Mouse (Mus musculus) neural tube, embryonic 11.5 days (tissue): ENCODE results near the gene Scarb1. TPM values are rescaled to one million over a fixed set of nuclear protein-coding genes. Genes with fewer than 3 reads are reported as not detected.

ENCODE experiments used
- ATAC-seq: fragments of 200-750 bp; cut with Nextera tagmentation; 2 replicates; pipeline ENCODE4 v1.8.0; 2017; ENCODE audit warnings: moderate number of reproducible peaks, mild to moderate bottlenecking, moderate TSS enrichment, moderate library complexity; ENCODE audit not compliant: insufficient read depth, low FRiP score, low TSS enrichment
- DNase-seq: peaks from one replicate; pipeline ENCODE4 v3.0.0-alpha.2; 2015; ENCODE audit warnings: low spot score
- H3K27ac ChIP-seq: fragments of 300-500 bp; sonication (generic); 2 replicates; pipeline ENCODE4 v1.5.1; 2014; ENCODE audit warnings: low read depth, mild to moderate bottlenecking, low read length
- H3K27me3 ChIP-seq: fragments of 300-500 bp; sonication (generic); 2 replicates; pipeline ENCODE4 v1.6.1; 2014; ENCODE audit warnings: mild to moderate bottlenecking, low read length, mixed read lengths; ENCODE audit not compliant: control insufficient read depth, insufficient read depth
- H3K36me3 ChIP-seq: fragments of 300-500 bp; sonication (generic); 2 replicates; pipeline ENCODE4 v1.6.1; 2014; ENCODE audit warnings: mild to moderate bottlenecking, low read length, moderate library complexity, mixed read lengths; ENCODE audit not compliant: control insufficient read depth, insufficient read depth
- H3K4me1 ChIP-seq: fragments of 300-500 bp; sonication (generic); 2 replicates; pipeline ENCODE4 v1.6.1; 2014; ENCODE audit warnings: low read length, mixed read lengths; ENCODE audit not compliant: control insufficient read depth, insufficient read depth
- H3K4me2 ChIP-seq: fragments of 300-500 bp; sonication (generic); 2 replicates; pipeline ENCODE4 v1.6.1; 2014; ENCODE audit warnings: low read depth, mild to moderate bottlenecking, moderate library complexity
- H3K4me3 ChIP-seq: fragments of 300-500 bp; sonication (generic); 2 replicates; pipeline ENCODE4 v1.5.1; 2014; ENCODE audit warnings: low read depth, low read length
- H3K9ac ChIP-seq: fragments of 300-500 bp; sonication (generic); 2 replicates; pipeline ENCODE4 v1.6.1; 2014; ENCODE audit warnings: mild to moderate bottlenecking, low read length
- H3K9me3 ChIP-seq: fragments of 300-500 bp; sonication (generic); 2 replicates; pipeline ENCODE4 v1.6.1; 2016; ENCODE audit warnings: low read length; ENCODE audit not compliant: control insufficient read depth
- WGBS: fragments of 180-500 bp; shearing (Covaris S2); extraction: QIAGEN DNeasy Blood & Tissue Kit; methylation state at CpG from one replicate; pipeline ENCODE4 v1.1.7; 2014; 5-methylcytosine and 5-hydroxymethylcytosine counted together
- polyA plus RNA-seq: library from polyadenylated mRNA; unstranded; fragments of >200 nt; fragmentation: Nextera tagmentation; extraction: Ambion mirVana; gene quantifications from 2 replicates; pipeline ENCODE4 v1.2.1, GENCODE M21; 2014

Gene Scarb1
- polyA plus RNA-seq, 1 experiment from 2014 or later = 22.2 TPM

GRCm38 (mm10) chr5:125291387-125291786 is 49.5 kb downstream of the Scarb1 start:
- no peaks in the 10 kb centered on the region for H3K9me3 ChIP-seq
- H3K4me2 ChIP-seq = no peak overlapping the region
- DNase-seq = no peak
- ATAC-seq = no peak
- H3K36me3 ChIP-seq = no peaks in the 10 kb centered on the region; the same call in none of the 2 replicates
- H3K4me1 ChIP-seq = no peaks in the 10 kb centered on the region
- no peaks in the 10 kb centered on the region for H3K27me3 ChIP-seq
- H3K9ac ChIP-seq = no peak overlapping the region
- no peak overlapping the region for H3K4me3 ChIP-seq
- 57% methylated on average over 10 of the region's 10 CpGs for WGBS
- H3K27ac ChIP-seq = no peak overlapping the region

GRCm38 (mm10) chr5:125287053-125287655 is 53.7 kb downstream of the Scarb1 start:
- no peak overlapping the region for H3K4me3 ChIP-seq
- H3K4me2 ChIP-seq = no peak overlapping the region
- ATAC-seq (no peak), DNase-seq (no peak)
- H3K27me3 ChIP-seq = no peaks in the 10 kb centered on the region
- H3K4me1 ChIP-seq = no peaks in the 10 kb centered on the region
- WGBS = 94% methylated on average over 9 of the region's 9 CpGs
- H3K9ac ChIP-seq = no peak overlapping the region
- no peak overlapping the region for H3K27ac ChIP-seq
- no peaks in the 10 kb centered on the region; the same call in 1 of the 2 replicates for H3K36me3 ChIP-seq
- no peaks in the 10 kb centered on the region for H3K9me3 ChIP-seq

GRCm38 (mm10) chr5:125286090-125286489 is 54.8 kb downstream of the Scarb1 start:
- no peak overlapping the region for H3K4me2 ChIP-seq
- no peaks in the 10 kb centered on the region for H3K4me1 ChIP-seq
- no peaks in the 10 kb centered on the region for H3K27me3 ChIP-seq
- no peak overlapping the region for H3K27ac ChIP-seq
- no peak overlapping the region for H3K9ac ChIP-seq
- no peaks in the 10 kb centered on the region; the same call in 1 of the 2 replicates for H3K36me3 ChIP-seq
- H3K9me3 ChIP-seq = no peaks in the 10 kb centered on the region
- ATAC-seq (no peak), DNase-seq (no peak)
- WGBS = 77% methylated on average over 11 of the region's 11 CpGs
- no peak overlapping the region for H3K4me3 ChIP-seq

- Histone ChIP-seq H3K27ac (no peak overlapping the region), H3K36me3 (no peaks in the 10 kb centered on the region; the same call in 1 of the 2 replicates), H3K4me3 (peak overlapping the region; percentile 23), H3K9me3 (no peaks in the 10 kb centered on the region), H3K4me1 (no peaks in the 10 kb centered on the region), H3K9ac (peak overlapping the region; percentile 41; the same call in 1 of the 2 replicates), H3K4me2 (peak overlapping the region; percentile 59), H3K27me3 (no peaks in the 10 kb centered on the region)
- WGBS = 16% methylated on average over 35 of the region's 35 CpGs
- peak; percentile 69 for ATAC-seq
- DNase-seq = peak; percentile 81
Measured at GRCm38 (mm10) chr5:125283748-125284640, 56.9 kb downstream of the Scarb1 start.

GRCm38 (mm10) chr5:125279216-125279615 is 61.7 kb downstream of the Scarb1 start:
- Histone ChIP-seq H3K4me3 (no peak overlapping the region), H3K4me2 (no peak overlapping the region), H3K36me3 (no peaks in the 10 kb centered on the region), H3K9me3 (no peaks in the 10 kb centered on the region), H3K27ac (no peak overlapping the region), H3K9ac (no peak overlapping the region), H3K4me1 (no peaks in the 10 kb centered on the region), H3K27me3 (no peaks in the 10 kb centered on the region)
- DNase-seq (no peak), ATAC-seq (no peak)
- WGBS = 58% methylated on average over 7 of the region's 7 CpGs

GRCm38 (mm10) chr5:125278314-125278713 is 62.6 kb downstream of the Scarb1 start:
- Histone ChIP-seq H3K4me1 (no peaks in the 10 kb centered on the region), H3K36me3 (no peaks in the 10 kb centered on the region), H3K9me3 (no peaks in the 10 kb centered on the region), H3K27me3 (no peaks in the 10 kb centered on the region), H3K4me3 (no peak overlapping the region), H3K4me2 (no peak overlapping the region), H3K27ac (no peak overlapping the region), H3K9ac (no peak overlapping the region)
- DNase-seq (peak; percentile 63), ATAC-seq (no peak)
- 36% methylated on average over 6 of the region's 6 CpGs for WGBS

DNA sequence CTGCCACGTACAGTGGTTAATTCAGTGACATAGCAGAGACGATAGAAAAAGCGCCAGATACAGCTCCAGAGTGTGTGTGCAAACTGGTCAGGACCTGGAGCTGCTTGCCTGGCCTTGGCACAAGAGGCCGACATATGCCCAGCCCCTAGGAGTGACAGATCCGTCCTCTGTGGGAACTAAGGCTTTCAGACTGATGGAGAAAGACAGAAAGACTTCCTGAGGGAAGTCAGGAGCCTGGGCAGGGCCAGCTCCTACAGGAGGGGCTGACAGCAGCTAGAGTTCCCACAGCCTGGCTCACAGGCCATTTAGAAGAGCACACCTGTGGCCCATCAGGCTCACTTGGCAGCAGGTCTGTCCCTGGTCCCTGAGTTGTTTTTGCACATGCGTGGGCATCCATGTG is 63.6 kb downstream of the Scarb1 start:
- Histone ChIP-seq H3K36me3 (no peaks in the 10 kb centered on the region), H3K4me1 (no peaks in the 10 kb centered on the region), H3K27me3 (no peaks in the 10 kb centered on the region), H3K4me2 (no peak overlapping the region), H3K9me3 (no peaks in the 10 kb centered on the region), H3K27ac (no peak overlapping the region), H3K4me3 (no peak overlapping the region), H3K9ac (no peak overlapping the region)
- no peak for DNase-seq
- WGBS = 90% methylated on average over 6 of the region's 6 CpGs
- ATAC-seq = no peak

- Histone ChIP-seq H3K4me1 (no peaks in the 10 kb centered on the region), H3K4me2 (no peak overlapping the region), H3K27me3 (no peaks in the 10 kb centered on the region), H3K9me3 (no peaks in the 10 kb centered on the region), H3K36me3 (no peaks in the 10 kb centered on the region), H3K4me3 (no peak overlapping the region), H3K27ac (no peak overlapping the region), H3K9ac (no peak overlapping the region)
- DNase-seq (no peak), ATAC-seq (no peak)
- 76% methylated on average over 4 of the region's 4 CpGs for WGBS
Measured at GRCm38 (mm10) chr5:125276765-125277164, 64.1 kb downstream of the Scarb1 start.
